Mouse (Mus musculus): ENCODE results near the gene Bsdc1.

DNA sequence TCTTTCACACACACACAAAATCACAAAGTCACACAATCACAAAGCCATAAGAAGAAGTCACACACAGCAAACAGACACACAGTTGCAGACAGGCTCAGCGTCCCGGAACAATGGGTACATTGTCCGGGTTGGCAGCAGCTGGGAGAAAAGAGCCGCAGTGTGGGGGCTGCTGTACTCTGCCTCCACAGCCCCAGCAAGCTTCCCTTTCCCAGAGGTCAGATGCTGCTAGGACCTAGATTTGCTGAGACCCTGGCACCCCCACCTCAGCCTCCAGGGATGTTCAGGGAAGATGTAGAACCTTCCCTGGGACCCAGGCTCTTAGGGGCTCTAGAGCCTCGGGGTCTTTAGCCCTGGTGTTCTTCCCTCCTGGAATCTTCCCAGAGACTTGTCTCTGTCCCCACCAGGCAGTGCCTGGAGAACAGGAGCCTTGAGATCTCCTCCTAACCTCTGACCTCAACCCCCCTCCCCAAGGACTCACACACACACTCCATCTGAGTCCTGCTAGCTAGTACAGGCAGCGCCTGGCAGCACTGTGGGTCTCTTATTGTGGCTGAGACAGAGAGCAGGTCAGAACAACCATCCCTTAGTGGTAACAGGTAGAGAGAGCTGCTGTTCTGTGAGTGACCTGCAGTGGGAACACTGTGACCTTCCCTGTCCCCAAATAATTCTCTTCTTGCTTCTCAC, 50.2 kb downstream of the Bsdc1 start:
- TF ChIP-seq CTCF (conservative IDR thresholded peaks at IDR 0.05; ENCODE audit: low read length), result no peak
- TF ChIP-seq NANOG (IDR thresholded peaks at IDR 0.05; ENCODE audit: borderline replicate concordance, low read length), result no peak
